Mouse (Mus musculus) CD8-positive naive resting alpha-beta T cell, adult 57 days (primary cell): Measurements from ENCODE around the gene Sirt5. TPM values are rescaled to one million over a fixed set of nuclear protein-coding genes. Genes with fewer than 3 reads are reported as not detected.

Source experiments
- total RNA-seq: library from RNA; stranded (reverse); gene quantifications from one replicate; pipeline ENCODE4 v1.2.4, GENCODE M21; 2023

Sirt5 gene
- total RNA-seq = 12.4 TPM

DNA sequence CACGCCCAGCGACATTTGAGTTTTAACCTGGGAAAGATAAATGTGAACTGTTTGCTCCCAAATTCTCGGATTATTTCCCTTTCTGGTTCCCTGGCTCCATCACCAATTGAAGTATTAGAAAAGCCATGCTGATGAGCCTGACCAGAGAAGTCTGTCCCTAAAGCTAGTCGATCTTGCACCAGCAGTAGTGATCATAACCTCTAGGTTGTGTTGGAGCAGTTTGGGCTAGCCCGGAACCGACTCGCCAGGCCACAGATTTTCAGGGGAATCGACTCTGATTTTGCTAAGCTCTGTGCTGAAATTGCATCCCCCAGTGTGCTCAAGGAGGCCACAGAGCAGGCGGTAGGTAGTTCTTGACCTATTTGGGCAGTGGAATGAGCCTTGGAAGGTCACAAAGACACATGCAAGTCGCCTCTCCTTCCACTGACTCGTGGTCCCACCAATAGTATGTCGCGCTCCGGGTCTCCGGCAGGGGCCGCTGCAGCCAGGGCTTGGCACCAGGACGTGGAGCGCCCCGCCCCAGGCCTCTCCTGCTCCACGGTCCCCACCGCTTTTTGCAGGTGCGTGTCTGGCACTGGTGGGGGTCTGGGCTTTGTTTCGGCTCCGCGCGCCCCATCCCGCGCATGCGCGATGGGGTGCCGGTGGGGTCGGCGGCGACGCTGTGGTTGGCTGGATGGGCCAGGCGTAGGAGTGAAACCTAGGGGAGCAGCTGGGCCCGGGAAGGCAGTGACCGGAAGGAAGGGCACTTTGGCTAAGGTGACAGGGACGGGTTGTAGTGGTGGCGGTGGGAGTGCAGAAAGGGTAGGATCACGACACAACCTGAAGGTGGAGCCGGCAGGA, at the start of gene Sirt5:
Gene Sirt5 (plus strand): TSS at position 512 of the 840 bp plus-strand sequence.

DNA sequence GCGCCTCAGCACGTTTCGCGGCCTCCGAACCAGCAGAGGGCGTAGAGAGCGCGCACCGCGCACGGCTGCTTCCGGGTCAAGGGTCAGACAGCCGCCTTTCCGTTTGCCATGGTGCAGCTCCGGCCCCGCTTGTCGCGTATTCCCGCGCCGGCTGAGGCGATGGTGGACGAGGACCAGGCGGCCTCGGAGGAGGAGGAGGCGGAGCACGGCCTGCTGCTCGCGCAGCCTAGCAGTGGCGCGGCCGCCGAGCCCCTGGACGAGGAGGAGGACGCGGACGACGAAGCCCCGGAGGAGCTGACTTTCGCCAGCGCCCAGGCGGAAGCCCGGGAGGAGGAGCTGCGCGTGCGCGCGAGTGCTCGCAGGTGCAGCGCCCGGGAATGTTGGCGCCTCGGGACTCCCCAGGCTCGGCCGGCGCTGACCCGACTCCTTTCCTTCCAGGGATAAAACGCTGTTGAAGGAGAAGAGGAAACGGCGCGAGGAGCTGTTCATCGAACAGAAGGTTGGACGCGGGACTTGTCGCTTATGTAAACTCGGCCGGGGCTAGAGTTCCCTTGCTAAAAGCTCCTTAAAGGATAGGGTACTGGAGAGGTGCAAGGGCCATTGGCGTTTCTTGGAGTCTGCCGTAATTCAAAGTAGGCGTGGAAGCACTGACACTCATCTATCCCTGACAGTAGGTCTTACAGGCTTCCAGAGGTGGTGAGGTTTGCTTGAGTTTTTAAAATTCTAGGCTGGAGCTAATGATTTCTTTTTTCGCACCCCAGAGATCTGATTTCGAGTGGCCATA, 33.2 kb downstream of the Sirt5 start, which contains the start of gene Nol7:
Gene Nol7 (plus strand): TSS at position 94 of the 784 bp plus-strand sequence.

Other genes starting within 250 kb of the Sirt5 start
- gene Tbc1d7, start 194.0 kb upstream of the Sirt5 start, total RNA-seq = 6.1 TPM
- gene Gfod1, start 61.3 kb upstream of the Sirt5 start, total RNA-seq = 10.2 TPM
- 159 TPM for gene Nol7, start 32.9 kb downstream of the Sirt5 start, total RNA-seq
- gene Ranbp9, start 115.8 kb downstream of the Sirt5 start, total RNA-seq = 124 TPM
- 16.7 TPM for gene Mcur1, start 194.7 kb downstream of the Sirt5 start, total RNA-seq